Mouse (Mus musculus) olfactory bulb, adult 2 months (tissue): Measurements from ENCODE around the gene Mdfi. TPM values are rescaled to one million over a fixed set of nuclear protein-coding genes. Genes with fewer than 3 reads are reported as not detected.
"Not testable (repeated sequence)": the region's sequence is repeated elsewhere in the genome, so short reads cannot be mapped to it uniquely, and the experiment has no call there.

Experiments used
- H3K27ac ChIP-seq: fragments of 200-500 bp; 2 replicates; pipeline ENCODE4 v1.5.1; 2012; ENCODE audit warnings: low read depth, low read length; ENCODE audit not compliant: insufficient read depth
- H3K4me1 ChIP-seq: fragments of 200-500 bp; 2 replicates; pipeline ENCODE4 v1.6.1; 2012; ENCODE audit warnings: low read length; ENCODE audit not compliant: control insufficient read depth, insufficient read depth
- H3K4me3 ChIP-seq: fragments of 200-500 bp; 2 replicates; pipeline ENCODE4 v1.5.1; 2012; ENCODE audit warnings: mild to moderate bottlenecking, low read depth, low read length, moderate library complexity; ENCODE audit not compliant: insufficient read depth
- CTCF ChIP-seq: fragments of 200-500 bp; IDR thresholded peaks from 2 replicates; pipeline ENCODE4 v1.5.1; 2012; ENCODE audit warnings: low read depth, mild to moderate bottlenecking, low read length, moderate library complexity; ENCODE audit not compliant: insufficient read depth
- POLR2A ChIP-seq: fragments of 200-500 bp; IDR thresholded peaks from 2 replicates; pipeline ENCODE4 v1.6.1; 2012; ENCODE audit warnings: mild to moderate bottlenecking, low read depth, low read length, moderate library complexity; ENCODE audit not compliant: insufficient read depth
- WGBS: fragments of 180-500 bp; shearing (Covaris S2); methylation state at CpG from one replicate; pipeline ENCODE4 v1.1.7; 2018; 5-methylcytosine and 5-hydroxymethylcytosine counted together
- polyA plus RNA-seq: library from polyadenylated mRNA; stranded (reverse); fragments of >200 nt; gene quantifications from 2 replicates; pipeline ENCODE4 v1.2.4, GENCODE M21; 2012; ENCODE audit warnings: low replicate concordance; ENCODE audit not compliant: missing spikeins, insufficient read depth, insufficient read length

The Mdfi gene
- polyA plus RNA-seq, 1 experiment, result not detected

GRCm38 (mm10) chr17:47853336-47853735, 18.8 kb upstream of the Mdfi start:
- Histone ChIP-seq H3K4me1 (no peaks in the 10 kb centered on the region), H3K27ac (no peak overlapping the region), H3K4me3 (no peak overlapping the region)
- 89% methylated on average over 4 of the region's 4 CpGs for WGBS
- TF ChIP-seq POLR2A (no peak), CTCF (no peak)

DNA sequence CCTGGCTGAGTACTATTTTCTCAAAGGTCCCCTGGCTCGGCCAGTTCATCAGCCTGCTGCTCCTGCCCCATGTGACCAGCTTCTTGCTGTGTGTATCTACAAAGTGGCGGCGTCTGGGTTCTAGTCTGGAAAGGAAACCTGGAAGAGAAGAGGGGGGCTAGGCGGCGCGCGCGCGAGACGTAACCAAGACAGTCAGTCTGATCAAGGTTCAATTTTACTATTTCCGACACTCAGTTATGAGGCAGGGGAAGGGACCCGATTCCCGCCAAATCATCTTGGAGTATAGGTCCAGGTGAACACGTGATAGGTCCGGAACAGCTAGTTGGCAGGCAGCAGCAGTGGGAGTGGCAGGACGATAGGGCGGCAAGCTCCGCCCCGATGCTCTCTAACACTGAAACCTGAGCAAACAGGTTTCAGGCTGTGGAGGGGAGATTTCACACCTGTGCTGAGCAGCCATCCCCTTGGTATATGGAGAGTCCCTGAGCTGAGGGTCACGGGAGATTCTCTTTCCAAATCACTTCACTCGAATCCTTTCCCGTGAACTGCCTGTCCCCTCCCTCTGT, 17.4 kb upstream of the Mdfi start:
- WGBS, result 19% methylated on average over 22 of the region's 22 CpGs
- H3K4me3 ChIP-seq, H3K4me1 ChIP-seq, H3K27ac ChIP-seq: not testable (repeated sequence)

DNA sequence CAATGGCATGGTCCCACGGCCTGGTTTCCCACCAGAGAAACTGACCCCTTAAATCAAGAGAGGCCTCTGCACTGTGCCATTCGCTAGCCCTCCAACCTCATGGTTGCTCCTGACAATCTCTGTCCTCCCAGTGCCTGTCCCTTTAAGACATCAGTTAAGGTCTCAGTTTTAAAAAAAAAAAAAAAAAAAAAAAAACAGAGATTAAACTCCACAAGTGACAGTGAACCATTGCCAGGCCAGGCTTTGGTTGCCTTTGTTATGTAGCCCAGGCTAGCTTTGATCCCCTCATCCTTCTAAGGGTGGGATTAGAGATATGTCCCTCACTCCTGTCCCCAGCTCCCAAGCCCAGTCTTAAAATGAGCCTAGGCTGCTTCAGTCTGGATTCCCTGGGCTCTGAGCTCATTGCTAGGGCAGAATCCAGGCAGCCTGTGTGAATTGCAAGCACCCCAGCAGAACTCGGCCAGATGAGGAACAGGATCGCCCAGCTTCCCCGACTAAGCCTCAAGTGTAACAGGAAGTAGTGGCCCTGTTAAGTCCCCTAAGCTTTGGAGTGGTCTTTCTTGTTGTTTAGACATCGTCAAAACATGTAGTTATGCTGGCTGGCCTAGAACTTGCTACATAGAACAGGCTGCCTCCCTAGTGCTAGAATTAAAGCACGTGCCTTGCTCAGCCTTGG, 16.3 kb upstream of the Mdfi start:
- WGBS, result 92% methylated on average over 7 of the region's 7 CpGs
- no peak for TF ChIP-seq POLR2A
- H3K4me3 ChIP-seq, result no peak overlapping the region
- H3K4me1 ChIP-seq, result no peaks in the 10 kb centered on the region
- no peak overlapping the region for H3K27ac ChIP-seq

GRCm38 (mm10) chr17:47850035-47850434, 15.5 kb upstream of the Mdfi start:
- WGBS, result 66% methylated on average over 3 of the region's 3 CpGs
- Histone ChIP-seq H3K4me1 (no peaks in the 10 kb centered on the region), H3K4me3 (no peak overlapping the region), H3K27ac (no peak overlapping the region)
- no peak for TF ChIP-seq CTCF
- TF ChIP-seq POLR2A, result no peak

GRCm38 (mm10) chr17:47847985-47848384, 13.5 kb upstream of the Mdfi start:
- no peak overlapping the region for H3K27ac ChIP-seq
- no peak for TF ChIP-seq CTCF
- no peak for TF ChIP-seq POLR2A
- no peaks in the 10 kb centered on the region for H3K4me1 ChIP-seq
- 80% methylated on average over 6 of the region's 6 CpGs for whole genome bisulfite sequencing
- no peak overlapping the region for H3K4me3 ChIP-seq

DNA sequence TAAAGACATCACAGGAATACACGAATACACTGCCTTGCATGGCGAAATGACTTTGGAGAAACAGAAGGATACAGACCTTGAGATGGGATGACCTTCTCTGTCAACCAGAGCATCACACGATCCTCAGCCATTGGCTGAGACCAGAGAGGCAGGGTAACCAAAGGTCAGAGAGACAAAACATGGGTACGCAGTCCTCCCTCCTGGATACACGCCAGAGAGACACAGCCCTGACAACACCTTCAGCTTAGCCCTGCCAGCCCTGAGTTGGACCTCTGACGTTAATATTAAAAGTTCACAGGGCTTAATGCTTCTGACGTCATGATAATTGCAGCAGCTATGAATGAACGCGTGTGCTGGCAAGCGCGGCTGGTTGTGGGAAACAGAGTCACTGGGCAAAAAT, 11.1 kb upstream of the Mdfi start:
- H3K27ac ChIP-seq, result no peak overlapping the region
- H3K4me1 ChIP-seq, result peaks cover 8% of the 10 kb centered on the region
- WGBS, result 82% methylated on average over 11 of the region's 11 CpGs
- no peak for TF ChIP-seq CTCF
- no peak for TF ChIP-seq POLR2A
- H3K4me3 ChIP-seq, result no peak overlapping the region

DNA sequence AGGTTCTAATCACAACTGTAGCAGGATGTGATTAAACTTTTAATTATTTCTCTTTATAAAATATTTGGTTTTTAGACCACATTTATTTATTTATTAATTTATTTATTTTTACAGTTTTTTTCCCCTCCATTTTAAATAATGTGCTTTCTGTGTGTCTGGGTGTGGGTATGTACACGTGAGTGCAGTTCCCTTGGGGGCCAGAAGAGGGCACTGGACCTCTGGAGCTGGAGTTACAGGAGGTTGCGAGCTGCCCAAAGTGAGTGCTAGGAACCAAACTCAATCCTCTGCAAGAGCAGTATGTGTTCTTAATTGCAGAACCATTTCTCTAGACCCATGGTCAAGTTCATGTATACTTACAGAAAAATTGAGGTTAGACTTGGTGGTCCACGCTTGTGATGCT, 9.0 kb upstream of the Mdfi start:
- H3K4me3 ChIP-seq, result no peak overlapping the region
- no peak overlapping the region for H3K27ac ChIP-seq
- TF ChIP-seq CTCF (no peak), POLR2A (no peak)
- 94% methylated on average over 3 of the region's 3 CpGs for WGBS
- H3K4me1 ChIP-seq, result peaks cover 8% of the 10 kb centered on the region

GRCm38 (mm10) chr17:47841931-47842623, 7.6 kb upstream of the Mdfi start:
- no peak for TF ChIP-seq CTCF
- no peak for TF ChIP-seq POLR2A
- WGBS, result 59% methylated on average over 19 of the region's 19 CpGs
- Histone ChIP-seq H3K4me3 (no peak overlapping the region), H3K4me1 (peaks cover 8% of the 10 kb centered on the region), H3K27ac (no peak overlapping the region)

DNA sequence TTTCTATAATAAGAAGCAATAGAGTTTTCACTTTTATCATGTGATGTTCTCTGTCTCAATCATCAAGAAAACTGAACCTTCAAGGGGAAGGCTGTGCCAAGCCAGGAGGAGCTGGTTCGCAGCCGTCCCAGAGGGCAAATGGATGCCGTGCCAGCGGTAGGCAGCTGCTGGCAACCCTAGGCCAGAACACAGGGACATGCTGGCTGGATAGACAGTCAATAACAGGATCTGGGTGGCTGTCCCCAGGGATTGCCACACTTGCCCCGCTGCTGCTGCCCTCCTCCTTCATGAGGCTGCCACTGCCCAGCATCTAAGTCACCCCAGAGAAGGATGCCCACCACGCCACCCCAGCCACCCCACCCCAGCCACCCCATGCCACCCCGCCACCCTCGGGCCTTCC, 7.0 kb upstream of the Mdfi start:
- no peak overlapping the region for H3K4me3 ChIP-seq
- H3K4me1 ChIP-seq, result peaks cover 8% of the 10 kb centered on the region
- no peak for TF ChIP-seq CTCF
- TF ChIP-seq POLR2A, result no peak
- H3K27ac ChIP-seq, result no peak overlapping the region
- WGBS, result 76% methylated on average over 8 of the region's 8 CpGs

- TF ChIP-seq CTCF (no peak), POLR2A (no peak)
- WGBS, result 48% methylated on average over 6 of the region's 6 CpGs
- Histone ChIP-seq H3K27ac (no peak overlapping the region), H3K4me3 (no peak overlapping the region), H3K4me1 (peaks cover 25% of the 10 kb centered on the region)
Observed at GRCm38 (mm10) chr17:47837808-47838207, 3.3 kb upstream of the Mdfi start.
